Mouse (Mus musculus): Measurements from ENCODE around the gene Ccl17.

Ccl17 gene

DNA sequence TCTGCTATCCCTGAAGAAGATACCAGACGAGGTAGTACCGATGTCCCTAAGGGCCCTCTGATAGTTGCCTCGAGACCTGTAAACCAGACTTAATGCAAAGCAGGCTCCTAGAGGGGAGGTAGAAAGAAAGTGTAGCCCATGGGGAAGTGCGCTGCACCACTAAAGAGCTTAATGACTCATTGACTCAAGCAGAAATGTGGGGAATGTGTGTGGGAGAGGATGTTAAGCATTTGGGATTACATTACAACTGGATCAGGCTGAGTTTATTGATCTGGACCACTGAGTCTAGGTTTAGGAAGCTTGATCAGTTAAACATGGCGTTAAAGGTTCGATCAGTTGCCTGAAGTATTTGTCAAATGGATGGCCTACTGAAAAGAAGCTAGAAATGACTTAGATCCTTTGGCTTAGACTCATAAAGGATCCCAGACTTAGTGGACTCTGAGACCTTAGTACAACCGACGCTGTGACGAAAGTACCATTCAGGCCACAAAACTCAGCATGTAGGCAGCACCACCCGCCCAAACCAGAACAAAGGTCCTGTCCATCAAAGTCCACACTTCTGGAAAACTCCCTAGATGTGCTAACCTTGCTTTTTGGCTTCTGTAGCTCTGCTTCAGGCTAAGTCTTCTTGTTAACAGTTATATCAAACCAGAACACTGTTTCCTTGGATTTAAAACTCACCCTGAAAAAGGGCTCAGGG, 20.8 kb upstream of the Ccl17 start:
- DNase-seq: peak; percentile 53

DNA sequence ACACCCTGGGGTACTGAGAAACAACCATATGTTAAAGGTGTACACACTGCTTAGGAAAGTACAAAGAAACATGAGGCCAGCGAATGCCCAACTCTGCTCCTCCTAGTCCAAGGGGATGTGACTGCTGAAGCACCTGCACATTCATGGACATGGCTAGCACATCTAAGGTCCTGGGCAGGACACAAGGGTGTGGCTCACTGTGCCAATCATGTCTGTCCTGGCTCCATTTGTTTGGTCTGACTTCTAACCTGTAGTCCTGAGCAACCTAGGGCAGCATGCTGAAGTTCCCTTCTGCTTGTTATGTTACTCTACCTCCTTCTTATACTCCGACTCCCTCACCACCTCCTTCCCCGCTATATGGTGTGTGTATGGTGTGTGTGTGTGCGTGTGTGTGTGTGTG, 15.9 kb upstream of the Ccl17 start:
- DNase-seq: no peak

DNA sequence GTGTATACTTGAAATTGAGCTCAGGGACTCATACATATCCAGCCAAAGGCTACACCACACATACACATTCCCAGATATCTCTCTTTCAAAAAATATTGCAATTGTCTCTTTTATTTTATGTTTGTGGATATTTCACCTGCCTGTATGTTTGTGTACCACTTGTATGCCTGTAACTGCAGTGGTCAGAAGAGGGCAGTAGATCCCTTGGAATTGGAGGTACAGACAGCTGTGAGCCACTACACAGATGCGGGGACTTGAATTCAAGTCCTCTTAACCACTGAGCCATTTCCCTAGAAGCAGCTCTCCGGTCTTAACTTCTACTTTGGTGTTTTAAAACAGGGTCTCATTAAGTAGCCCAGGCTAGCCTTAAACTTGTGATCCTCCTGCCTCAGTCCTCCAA, 15.5 kb upstream of the Ccl17 start:
- DNase-seq: no peak

DNA sequence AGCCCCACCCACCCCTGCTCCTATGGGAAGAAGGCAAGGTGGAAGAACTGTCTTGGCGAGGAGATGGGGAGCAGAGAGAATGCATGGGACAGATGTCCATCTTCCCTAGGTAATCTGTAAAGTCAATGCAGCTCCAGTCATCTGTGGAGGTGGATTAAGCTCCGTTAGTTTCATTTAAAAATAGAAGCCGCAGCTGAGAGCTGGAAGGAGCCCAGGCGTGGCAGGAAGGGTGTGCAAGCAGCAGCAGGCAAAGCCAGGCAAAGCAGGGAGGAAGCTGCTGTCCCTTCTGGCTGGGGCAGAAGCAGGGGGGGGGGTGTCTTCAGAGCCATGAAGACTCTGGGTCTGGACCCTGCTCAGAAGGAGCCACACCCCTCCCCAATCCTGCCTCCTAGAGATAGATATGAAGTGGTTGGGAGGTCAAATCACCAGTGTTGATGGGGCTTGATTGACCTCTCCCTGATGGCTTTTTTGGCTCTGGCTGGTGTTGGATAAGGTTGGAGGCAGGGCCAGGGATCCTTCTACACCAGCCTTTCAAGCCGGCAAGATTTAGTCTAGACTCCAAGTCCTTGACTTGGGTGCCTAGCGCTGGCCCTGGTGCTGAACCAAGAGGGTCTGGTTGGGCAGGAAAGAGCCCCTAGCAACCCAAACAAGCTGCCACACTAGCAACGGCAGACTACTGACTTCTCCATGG, 9.8 kb upstream of the Ccl17 start:
- no peak for DNase-seq

DNA sequence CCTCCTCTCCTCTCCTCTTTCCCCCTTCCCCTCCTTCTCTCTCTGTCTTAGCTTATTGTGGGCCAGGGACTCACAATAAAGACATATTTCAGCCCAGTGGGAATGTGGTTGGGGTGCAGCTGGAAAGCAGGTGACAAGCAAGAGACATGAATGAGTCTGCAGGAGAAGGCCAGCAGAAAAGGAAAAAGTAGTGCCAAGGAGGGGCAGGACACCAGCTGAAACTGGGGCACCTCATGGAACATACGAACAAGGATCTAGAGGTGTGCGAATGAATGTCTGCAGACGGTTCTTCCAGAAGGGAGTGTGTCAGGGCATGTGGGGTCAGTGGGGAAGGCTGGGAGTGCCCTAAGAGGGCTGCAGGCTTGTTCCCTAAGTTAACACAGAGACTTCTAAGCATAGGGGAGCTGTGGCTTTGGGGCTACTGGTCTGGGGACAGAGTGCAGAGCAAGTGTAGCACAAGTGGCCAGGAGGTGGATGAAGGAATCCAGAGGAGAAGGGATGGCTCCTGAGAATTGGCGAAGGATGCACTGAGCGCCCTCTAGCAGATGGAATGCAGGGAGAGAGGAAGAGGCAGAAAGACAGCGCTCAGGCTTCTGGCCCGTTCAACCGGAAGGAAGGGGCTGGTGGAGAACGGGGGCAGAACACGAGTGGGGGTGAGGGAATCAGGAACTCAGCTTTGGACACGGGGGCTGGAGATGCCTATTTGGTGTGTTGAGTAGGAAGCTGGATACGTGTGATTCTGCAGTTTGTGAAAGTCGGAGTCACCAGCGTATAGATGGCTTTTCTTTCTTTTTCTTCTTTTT, 8.8 kb upstream of the Ccl17 start:
- peak; percentile 55 for DNase-seq

DNA sequence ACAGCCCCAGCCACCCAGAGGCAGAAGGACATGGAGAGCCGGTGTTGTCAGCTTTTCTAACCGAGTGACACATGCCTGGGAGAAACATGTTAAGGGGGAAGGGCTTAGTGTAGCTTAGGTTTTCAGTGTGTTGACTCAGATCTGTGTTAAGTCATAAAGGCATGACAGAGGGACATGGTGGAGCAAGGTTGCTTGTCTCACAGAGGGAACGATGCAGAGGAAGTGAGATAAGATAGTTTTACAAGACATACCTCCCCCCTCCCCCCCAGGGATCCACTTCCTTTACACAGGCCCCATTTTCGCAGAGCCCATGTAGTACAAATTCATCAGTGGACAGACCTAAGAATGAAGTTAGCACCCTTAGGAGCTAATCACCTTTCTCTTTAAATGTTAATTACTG, 7.9 kb upstream of the Ccl17 start:
- no peak for DNase-seq

DNA sequence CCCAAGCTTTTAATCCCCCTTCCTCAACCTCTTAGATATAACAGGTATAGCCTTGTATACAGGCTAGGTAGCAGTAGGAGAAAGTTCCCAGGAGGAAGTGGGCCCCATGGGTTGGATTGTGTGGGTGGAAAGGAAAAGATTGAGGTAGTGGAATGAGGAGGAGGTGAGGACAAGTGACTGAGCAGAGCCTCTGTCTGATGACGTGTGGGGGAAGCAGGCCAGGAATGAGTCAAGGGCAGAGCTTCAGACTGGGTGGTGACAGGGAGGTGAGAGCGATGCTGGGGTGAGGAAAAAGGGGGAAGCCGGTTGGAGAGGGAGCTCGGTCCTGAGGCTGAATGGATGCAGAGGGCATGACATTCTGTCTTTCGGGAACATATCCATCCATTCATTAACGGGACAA, 6.7 kb upstream of the Ccl17 start:
- DNase-seq: no peak

DNA sequence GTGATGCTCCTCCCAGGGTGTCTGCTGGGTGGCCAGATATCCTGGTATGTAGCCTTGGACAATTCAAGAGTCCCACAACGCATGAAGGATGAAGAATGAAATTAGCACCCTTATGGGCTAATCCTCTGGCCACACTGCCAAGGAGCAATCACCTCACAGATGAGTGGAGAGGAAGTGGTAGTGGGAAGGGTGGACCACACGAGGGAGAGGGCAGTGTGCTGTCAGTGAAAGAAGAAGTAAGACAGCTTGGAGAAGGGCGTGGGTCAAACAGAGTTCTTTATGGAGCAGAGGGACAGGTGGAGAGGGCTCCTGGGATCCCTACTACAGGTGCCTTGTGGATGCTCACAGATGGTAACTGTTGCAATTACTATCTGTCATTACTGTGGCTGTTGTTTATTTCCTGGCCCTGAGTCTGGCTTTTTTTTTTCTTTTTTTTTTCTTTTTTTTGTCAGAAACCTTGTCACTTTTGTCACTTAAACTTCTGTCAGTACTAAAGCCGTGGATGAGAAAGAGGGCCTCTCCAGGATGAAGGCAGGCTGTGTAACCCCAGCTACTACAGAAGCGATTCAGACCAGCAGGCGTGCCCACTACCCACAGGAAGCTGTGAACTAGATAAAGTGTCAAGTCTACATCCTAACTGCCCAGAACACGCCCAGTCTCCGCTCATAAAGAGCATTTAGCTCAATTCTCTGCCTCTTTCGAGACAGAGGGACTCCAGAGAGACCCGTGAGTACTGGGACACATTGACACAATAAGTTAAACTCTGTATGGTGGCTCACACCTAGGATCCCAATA, 5.5 kb upstream of the Ccl17 start:
- no peak for DNase-seq

DNA sequence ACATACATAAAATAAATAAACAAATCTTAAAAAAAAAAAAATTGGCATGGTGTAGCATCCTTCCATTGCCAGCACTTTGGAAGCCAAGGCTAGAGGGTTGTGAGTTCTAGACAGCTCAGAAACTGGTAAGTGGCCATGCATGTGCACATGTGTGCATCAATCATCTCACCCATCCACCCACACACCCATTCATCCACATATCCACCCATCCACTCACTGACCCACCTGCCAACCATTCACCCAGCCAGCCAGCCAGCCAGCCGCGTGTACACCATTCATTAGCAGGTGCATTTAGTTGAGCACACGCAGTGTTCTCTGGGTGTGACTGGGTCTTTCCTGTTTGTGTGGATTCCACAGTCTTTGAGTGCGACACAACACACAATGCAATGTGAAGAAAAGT, 4.4 kb upstream of the Ccl17 start:
- no peak for DNase-seq

DNA sequence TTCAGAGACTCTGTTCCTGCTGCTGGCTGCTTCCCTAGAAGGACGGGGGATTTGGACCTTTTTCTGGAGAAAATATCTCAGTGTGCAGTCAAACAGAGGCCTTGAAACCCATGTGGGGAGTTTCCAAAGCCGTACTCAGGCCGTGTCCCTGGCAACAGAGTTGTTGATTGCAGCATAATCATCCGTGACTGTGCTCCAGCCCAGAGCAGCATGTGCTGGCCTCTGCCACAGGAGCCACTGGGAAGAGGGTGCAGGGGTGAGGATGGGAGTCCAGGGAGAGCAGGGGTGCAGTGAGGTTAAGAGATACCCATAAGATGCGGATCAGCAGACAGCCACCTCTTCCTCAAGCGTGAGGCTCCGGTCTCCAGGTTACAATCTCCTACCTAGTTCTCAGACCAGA, 2.7 kb upstream of the Ccl17 start:
- peak; percentile 40 for DNase-seq

DNA sequence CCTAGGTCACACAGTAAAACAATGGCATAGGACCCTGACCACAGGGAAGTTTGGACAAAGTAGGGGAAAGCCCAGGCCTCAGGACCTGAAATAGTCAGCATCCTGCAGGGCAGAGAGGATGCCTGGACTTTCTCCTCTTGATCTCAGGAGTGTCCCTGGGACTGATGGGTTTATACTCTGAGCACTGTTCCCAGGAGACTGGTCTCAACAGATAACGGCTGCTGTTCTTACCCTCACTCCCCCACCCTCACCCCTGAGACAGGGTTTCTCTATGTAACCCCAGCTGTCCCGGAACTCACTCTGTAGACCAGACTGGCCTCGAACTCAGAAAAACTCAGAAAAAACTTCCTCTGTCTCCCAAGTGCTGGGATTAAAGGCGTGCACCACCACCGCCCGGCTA, 1.9 kb upstream of the Ccl17 start:
- no peak for DNase-seq

DNA sequence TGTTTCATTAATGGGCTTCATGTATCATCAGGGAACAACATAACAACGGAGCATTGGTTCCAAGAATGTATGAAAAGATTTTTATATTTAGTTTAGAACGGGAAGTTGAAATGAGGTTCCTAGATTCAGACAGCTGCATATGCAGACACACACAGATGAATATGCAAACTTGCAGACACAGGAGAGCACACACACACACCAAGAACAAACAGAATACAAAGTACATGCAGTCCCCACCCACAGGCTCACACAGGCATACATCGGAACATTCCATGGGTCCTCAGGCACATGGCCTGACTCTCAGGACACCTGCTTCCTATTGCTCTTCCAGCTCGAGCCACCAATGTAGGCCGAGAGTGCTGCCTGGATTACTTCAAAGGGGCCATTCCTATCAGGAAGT, 602 bp downstream of the Ccl17 start:
- no peak for DNase-seq

DNA sequence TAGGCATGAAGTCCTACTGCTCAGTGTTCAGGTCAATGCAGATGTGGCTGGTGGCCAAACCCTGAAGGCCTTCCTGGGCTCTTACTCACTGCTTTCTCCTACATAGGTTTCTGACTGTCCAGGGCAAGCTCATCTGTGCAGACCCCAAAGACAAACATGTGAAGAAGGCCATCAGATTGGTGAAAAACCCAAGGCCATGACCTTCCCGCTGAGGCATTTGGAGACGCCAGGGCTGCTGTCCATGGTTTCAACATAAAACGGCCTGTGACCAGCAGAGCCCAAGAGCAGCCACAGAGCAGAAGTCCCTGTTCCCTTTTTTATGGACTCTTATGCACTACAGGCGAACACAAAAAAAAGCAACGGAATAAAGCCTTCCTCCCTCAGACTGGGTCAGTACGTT, 1.4 kb downstream of the Ccl17 start:
- no peak for DNase-seq

DNA sequence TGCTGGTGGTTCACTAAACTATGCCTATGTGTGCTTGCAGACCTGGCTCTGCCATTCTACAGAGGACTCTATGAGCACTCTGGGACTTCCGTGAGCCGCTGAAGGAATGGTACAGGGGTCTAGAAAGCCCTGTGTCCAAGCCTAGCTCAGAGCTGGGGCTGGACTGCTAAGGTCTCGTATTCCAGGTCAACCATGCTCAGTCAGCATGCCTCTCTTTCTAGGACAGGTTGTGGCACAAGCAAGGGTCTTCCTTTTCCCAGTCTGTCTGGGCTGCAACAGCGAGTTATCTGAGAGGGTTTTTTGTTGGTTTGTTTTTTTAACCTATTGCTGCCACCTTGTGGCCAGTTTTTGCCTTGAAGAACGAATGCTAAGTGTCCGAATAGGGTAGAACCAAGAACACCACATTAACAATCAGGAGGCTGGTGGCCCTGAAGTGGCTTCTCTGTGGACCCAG, 2.4 kb downstream of the Ccl17 start:
- peak; percentile 80 for DNase-seq

DNA sequence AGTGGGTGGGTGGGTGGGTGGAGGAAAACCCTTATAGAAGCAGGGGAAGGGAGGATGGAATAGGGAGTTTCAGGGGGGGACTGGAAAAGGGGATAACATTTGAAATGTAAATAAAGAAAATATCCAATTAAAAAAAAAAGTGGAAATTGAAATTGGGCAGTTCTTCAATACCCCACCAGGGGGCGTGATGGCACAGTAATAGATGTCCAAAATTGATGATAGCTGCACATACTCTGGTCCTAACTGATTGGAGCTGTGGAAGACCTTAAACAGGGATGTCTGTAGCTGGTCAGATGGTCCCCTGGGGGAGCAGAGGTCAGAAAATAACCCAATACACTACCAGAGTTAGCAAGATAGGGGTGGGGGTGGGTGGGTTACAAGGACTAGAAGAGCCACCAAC, 4.3 kb downstream of the Ccl17 start:
- DNase-seq: no peak

DNA sequence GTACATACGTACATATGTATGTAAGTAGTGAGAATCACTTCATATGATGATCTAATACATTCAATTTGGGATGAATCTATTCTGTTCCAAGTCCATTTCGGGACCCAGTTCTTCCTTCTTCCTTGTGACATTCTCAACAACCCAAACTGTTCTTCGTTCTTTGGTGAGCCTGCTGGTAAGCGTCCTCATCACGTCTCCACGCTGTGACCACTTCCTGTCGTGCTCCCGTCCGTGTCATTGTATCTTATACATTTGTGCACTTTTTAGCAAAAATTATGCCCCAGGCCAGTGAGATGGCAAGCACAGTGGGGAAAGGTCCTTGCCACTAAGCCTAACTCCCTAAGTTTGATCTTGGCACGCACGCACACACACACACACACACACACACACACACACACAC, 7.7 kb downstream of the Ccl17 start:
- no peak for DNase-seq

DNA sequence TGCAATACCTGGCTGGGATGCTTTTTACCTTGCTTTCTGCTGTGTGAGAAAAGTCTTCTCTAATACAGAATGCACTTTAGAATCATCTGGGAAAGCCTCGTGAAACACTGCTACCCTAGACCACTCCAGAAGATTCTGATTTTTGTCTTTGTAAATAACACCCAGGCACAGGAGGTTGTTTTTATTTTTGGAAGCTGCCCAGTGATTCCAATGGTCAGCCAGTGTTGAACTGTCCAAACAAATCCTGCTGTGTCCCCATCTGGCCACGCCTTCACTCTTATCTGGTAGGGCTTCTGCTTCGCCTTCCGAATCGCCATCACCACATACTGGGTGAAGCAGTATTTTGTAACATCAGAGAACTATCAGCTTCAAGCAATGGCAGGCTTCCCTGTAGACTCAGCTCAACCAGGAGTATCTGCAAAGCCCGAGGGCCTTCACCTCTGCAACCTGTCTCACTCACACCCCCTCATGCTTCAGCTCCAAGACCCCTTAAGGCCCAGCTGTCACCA, 9.5 kb downstream of the Ccl17 start:
- DNase-seq: no peak

DNA sequence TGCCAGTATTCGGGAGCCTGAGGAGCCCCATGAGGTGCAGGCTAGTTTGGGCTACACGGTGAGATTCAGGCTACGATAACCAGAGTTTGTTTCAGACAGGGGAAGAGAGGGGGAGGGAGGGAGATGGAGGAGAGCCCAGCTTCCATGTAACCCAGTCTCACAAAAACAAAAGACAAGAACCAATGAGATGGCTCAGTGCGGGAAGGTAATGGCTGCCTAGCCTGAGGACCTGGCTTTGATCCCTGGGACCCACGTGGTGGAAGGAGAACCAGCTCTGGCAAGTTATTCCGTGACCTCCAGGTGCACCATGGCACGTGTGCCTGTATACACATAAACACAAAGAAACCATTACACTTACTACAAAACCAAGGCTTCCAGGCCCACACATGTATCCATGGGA, 10.3 kb downstream of the Ccl17 start:
- DNase-seq: peak; percentile 81

DNA sequence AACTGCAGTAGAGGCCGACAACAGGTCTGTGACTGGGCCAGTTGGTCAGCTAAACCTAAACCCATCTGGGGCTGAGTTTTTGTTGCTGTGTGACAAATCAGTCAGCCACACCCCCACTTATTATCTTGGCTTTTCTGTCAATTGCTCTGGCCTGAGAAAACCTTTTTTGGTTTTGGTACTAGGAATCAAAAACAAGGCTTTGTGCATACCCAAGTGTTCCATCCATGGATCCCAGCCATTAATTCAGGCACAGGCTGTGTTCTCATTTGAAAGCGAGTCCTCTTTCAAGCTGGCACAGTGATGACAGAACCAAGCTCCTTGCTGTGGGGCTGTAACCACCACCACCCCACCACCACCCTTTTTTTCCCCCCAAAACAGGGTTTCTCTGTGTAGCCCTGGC, 11.1 kb downstream of the Ccl17 start:
- no peak for DNase-seq

DNA sequence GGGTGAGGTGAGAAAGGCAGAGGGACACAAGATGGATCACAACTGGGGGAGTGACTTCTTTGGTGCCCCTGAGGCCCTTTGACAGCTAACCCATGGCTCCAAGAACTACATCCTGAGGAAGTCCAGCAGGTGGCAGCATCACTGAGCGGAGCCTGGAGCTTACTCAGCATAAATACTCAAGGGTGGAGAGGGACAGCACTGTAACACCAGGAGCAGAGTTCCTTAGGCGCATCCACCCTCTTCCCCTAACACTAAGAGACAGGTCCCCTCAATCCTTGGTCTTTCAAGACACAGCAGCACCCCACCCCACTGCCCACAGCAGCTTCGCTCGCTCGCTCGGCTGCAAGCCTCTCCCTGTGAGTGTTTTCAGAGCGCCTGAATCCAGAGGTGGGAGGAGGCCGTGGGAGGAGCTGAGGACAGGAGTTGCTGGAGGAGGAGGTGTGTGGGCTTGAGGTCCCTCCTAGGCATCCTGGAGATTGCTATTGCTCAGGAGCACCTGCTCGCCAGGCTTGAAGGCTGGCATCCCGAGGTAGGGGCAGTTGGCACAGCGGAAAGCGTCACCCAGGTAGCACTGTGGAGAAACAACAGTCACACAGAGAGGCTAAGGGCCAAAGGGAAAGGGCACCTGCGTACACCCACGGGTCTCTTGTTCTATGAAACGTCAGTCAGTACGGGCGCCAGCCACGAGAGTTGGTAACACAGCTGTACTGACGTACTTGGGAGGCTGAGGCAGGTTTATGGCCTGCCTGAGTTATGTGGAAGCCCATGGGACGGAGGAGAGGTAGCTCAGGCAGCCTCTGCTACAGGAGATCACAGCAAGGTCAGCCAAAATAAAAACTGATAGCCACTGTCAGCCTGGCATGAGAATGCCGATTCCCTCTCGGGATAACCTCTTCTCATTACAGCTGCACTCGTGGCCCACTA, 12.6 kb downstream of the Ccl17 start:
- peak; percentile 60 for DNase-seq

DNA sequence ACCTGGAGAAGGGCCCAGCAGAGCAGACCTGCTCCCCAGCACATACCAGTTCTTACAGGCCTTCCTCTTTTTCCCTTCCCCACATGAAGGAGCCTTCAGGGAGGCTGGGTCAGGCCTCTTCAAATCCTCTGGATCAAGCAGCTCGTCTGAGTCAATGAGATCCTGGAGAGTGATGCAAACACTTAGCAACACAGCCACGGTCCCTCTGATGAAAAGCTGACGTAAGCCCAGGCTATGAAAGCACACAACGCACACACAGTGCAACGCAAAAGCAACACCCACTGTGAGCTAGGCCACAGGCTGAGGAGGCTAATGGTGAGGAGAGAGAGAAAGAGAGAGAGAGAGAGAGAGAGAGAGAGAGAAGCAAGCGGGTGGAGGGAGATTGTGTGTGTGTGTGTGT, 14.9 kb downstream of the Ccl17 start:
- no peak for DNase-seq

DNA sequence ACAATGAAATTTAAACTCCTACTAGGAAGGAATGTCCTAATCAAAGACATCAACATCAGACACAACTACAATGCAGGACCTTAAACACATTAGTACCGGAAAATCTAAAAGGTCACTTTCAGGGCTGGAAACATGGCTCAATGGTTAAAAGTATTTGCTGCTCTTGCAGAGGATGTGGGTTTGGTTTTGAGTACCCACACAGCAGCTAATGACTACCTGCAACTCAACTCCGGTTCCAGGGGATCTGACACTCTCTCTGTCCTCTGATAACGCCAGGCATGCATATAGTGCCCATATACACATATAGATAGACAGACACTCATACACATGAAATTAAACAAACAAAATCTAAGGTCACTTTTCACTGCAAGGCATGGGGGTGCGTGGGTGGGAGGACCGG, 16.0 kb downstream of the Ccl17 start:
- DNase-seq: no peak

Data from kidney, adult 11 months (tissue).